Mouse (Mus musculus) forebrain, embryonic 14.5 days (tissue): Measurements from ENCODE around the gene Rnf103. TPM values are rescaled to one million over a fixed set of nuclear protein-coding genes. Genes with fewer than 3 reads are reported as not detected.
"Not testable (repeated sequence)": the region's sequence is repeated elsewhere in the genome, so short reads cannot be mapped to it uniquely, and the experiment has no call there.

Experiments
- ATAC-seq: fragments of 200-750 bp; cut with Nextera tagmentation; 2 replicates; pipeline ENCODE4 v1.8.0; 2017; ENCODE audit warnings: mild to moderate bottlenecking, moderate library complexity
- DNase-seq: peaks from one replicate; pipeline ENCODE4 v3.0.0-alpha.2; 2015; ENCODE audit warnings: low spot score
- H3K27ac ChIP-seq: fragments of 300-500 bp; sonication (generic); 2 replicates; pipeline ENCODE4 v1.5.1; 2014; ENCODE audit warnings: low read depth, mild to moderate bottlenecking, control low read depth, low read length, moderate library complexity
- H3K27me3 ChIP-seq: fragments of 300-500 bp; sonication (generic); replicated peaks from 2 replicates; pipeline ENCODE4 v1.6.1; 2014; ENCODE audit warnings: low read length, control low read depth, mixed read lengths; ENCODE audit not compliant: control insufficient read depth, insufficient read depth
- H3K36me3 ChIP-seq: fragments of 300-500 bp; sonication (generic); 2 replicates; pipeline ENCODE4 v1.6.1; 2014; ENCODE audit warnings: low read length, control low read depth; ENCODE audit not compliant: control insufficient read depth, insufficient read depth
- H3K4me1 ChIP-seq: fragments of 300-500 bp; sonication (generic); 2 replicates; pipeline ENCODE4 v1.6.1; 2014; ENCODE audit warnings: antibody characterized with exemption, low read length, control low read depth; ENCODE audit not compliant: control insufficient read depth, insufficient read depth
- H3K4me2 ChIP-seq: fragments of 300-500 bp; sonication (generic); 2 replicates; pipeline ENCODE4 v1.6.1; 2014; ENCODE audit warnings: mild to moderate bottlenecking, control low read depth, low read length
- H3K4me3 ChIP-seq: fragments of 300-500 bp; sonication (generic); 2 replicates; pipeline ENCODE4 v1.5.1; 2014; ENCODE audit warnings: low read depth, low read length, control low read depth
- H3K9ac ChIP-seq: fragments of 300-500 bp; sonication (generic); 2 replicates; pipeline ENCODE4 v1.6.1; 2014; ENCODE audit warnings: mild to moderate bottlenecking, low read length, control low read depth, moderate library complexity
- H3K9me3 ChIP-seq: fragments of 300-500 bp; sonication (generic); replicated peaks from 2 replicates; pipeline ENCODE4 v1.6.1; 2016; ENCODE audit warnings: low read length, control low read depth, mixed read lengths; ENCODE audit not compliant: control insufficient read depth
- WGBS: fragments of 180-500 bp; shearing (Covaris S2); extraction: QIAGEN DNeasy Blood & Tissue Kit; methylation state at CpG from one replicate; pipeline ENCODE4 v1.1.7; 2014; 5-methylcytosine and 5-hydroxymethylcytosine counted together
- polyA plus RNA-seq: library from polyadenylated mRNA; unstranded; fragments of >200 nt; fragmentation: Nextera tagmentation; extraction: Ambion mirVana; gene quantifications from 2 replicates; pipeline ENCODE4 v1.2.1, GENCODE M21; 2014

The Rnf103 gene
- polyA plus RNA-seq, 1 experiment from 2014 or later = 22.8 TPM

- no peak for DNase-seq
- Histone ChIP-seq H3K9me3 (no peaks in the 10 kb centered on the region), H3K27me3 (no peaks in the 10 kb centered on the region), H3K36me3 (no peaks in the 10 kb centered on the region), H3K9ac (no peak overlapping the region), H3K27ac (no peak overlapping the region), H3K4me2 (no peak overlapping the region), H3K4me1 (no peaks in the 10 kb centered on the region; the same call in 1 of the 2 replicates), H3K4me3 (no peak overlapping the region)
- 77% methylated on average over 3 of the region's 3 CpGs for WGBS
- ATAC-seq = no peak
Observed at GRCm38 (mm10) chr6:71469291-71469690, 24.4 kb upstream of the Rnf103 start.

GRCm38 (mm10) chr6:71471830-71472520 is 21.7 kb upstream of the Rnf103 start:
- H3K27ac ChIP-seq = no peak overlapping the region
- no peak overlapping the region for H3K4me3 ChIP-seq
- H3K27me3 ChIP-seq = no peaks in the 10 kb centered on the region
- no peak overlapping the region for H3K4me2 ChIP-seq
- ATAC-seq (no peak), DNase-seq (no peak)
- H3K4me1 ChIP-seq = no peaks in the 10 kb centered on the region
- no peaks in the 10 kb centered on the region for H3K36me3 ChIP-seq
- no peaks in the 10 kb centered on the region for H3K9me3 ChIP-seq
- H3K9ac ChIP-seq = no peak overlapping the region
- WGBS = 82% methylated on average over 4 of the region's 4 CpGs

- Histone ChIP-seq H3K27ac (no peak overlapping the region), H3K36me3 (no peaks in the 10 kb centered on the region), H3K4me1 (no peaks in the 10 kb centered on the region), H3K4me3 (no peak overlapping the region), H3K9ac (no peak overlapping the region), H3K9me3 (no peaks in the 10 kb centered on the region), H3K27me3 (no peaks in the 10 kb centered on the region), H3K4me2 (no peak overlapping the region)
- DNase-seq (no peak), ATAC-seq (no peak)
- 83% methylated on average over 1 of the region's 1 CpGs for WGBS
Observed at GRCm38 (mm10) chr6:71472786-71473185, 20.9 kb upstream of the Rnf103 start.

GRCm38 (mm10) chr6:71475604-71476003 is 18.1 kb upstream of the Rnf103 start:
- Histone ChIP-seq H3K36me3 (no peaks in the 10 kb centered on the region), H3K9ac (no peak overlapping the region), H3K27ac (no peak overlapping the region), H3K4me2 (no peak overlapping the region), H3K27me3 (no peaks in the 10 kb centered on the region), H3K9me3 (no peaks in the 10 kb centered on the region), H3K4me1 (no peaks in the 10 kb centered on the region), H3K4me3 (no peak overlapping the region)
- 84% methylated on average over 3 of the region's 3 CpGs for WGBS
- ATAC-seq (no peak), DNase-seq (no peak)

- no peaks in the 10 kb centered on the region for H3K4me1 ChIP-seq
- H3K9me3 ChIP-seq = no peaks in the 10 kb centered on the region
- H3K27me3 ChIP-seq = no peaks in the 10 kb centered on the region
- H3K9ac ChIP-seq = no peak overlapping the region
- no peaks in the 10 kb centered on the region for H3K36me3 ChIP-seq
- DNase-seq = no peak
- no peak overlapping the region for H3K27ac ChIP-seq
- WGBS = 81% methylated on average over 5 of the region's 5 CpGs
- H3K4me2 ChIP-seq = no peak overlapping the region
- H3K4me3 ChIP-seq = no peak overlapping the region
- no peak for ATAC-seq
Observed at GRCm38 (mm10) chr6:71476783-71477182, 16.9 kb upstream of the Rnf103 start.

- not testable (repeated sequence) for H3K9ac ChIP-seq, H3K4me2 ChIP-seq, H3K36me3 ChIP-seq, H3K4me3 ChIP-seq, DNase-seq, H3K9me3 ChIP-seq, H3K27me3 ChIP-seq, H3K27ac ChIP-seq, ATAC-seq, H3K4me1 ChIP-seq
- WGBS = 86% methylated on average over 9 of the region's 10 CpGs
Observed at GRCm38 (mm10) chr6:71478816-71479568, 14.7 kb upstream of the Rnf103 start.

- H3K27me3 ChIP-seq, H3K9me3 ChIP-seq, H3K36me3 ChIP-seq, H3K4me1 ChIP-seq, DNase-seq, ATAC-seq, H3K4me3 ChIP-seq, H3K9ac ChIP-seq, H3K27ac ChIP-seq, H3K4me2 ChIP-seq: not testable (repeated sequence)
- WGBS = 100% methylated on average over 2 of the region's 2 CpGs
Observed at GRCm38 (mm10) chr6:71479588-71479987, 14.1 kb upstream of the Rnf103 start.

GRCm38 (mm10) chr6:71480136-71480535 is 13.6 kb upstream of the Rnf103 start:
- Histone ChIP-seq H3K27ac (no peak overlapping the region), H3K9ac (no peak overlapping the region), H3K9me3 (no peaks in the 10 kb centered on the region), H3K4me2 (no peak overlapping the region), H3K27me3 (no peaks in the 10 kb centered on the region), H3K36me3 (no peaks in the 10 kb centered on the region), H3K4me1 (no peaks in the 10 kb centered on the region), H3K4me3 (no peak overlapping the region)
- no peak for DNase-seq
- ATAC-seq = no peak
- WGBS = 84% methylated on average over 1 of the region's 1 CpGs

GRCm38 (mm10) chr6:71481136-71481535 is 12.6 kb upstream of the Rnf103 start:
- H3K4me1 ChIP-seq = no peaks in the 10 kb centered on the region
- H3K36me3 ChIP-seq = no peaks in the 10 kb centered on the region
- H3K9ac ChIP-seq = no peak overlapping the region
- H3K4me3 ChIP-seq = no peak overlapping the region
- no peak overlapping the region for H3K4me2 ChIP-seq
- no peaks in the 10 kb centered on the region for H3K9me3 ChIP-seq
- WGBS = 35% methylated on average over 7 of the region's 7 CpGs
- no peaks in the 10 kb centered on the region for H3K27me3 ChIP-seq
- no peak for ATAC-seq
- no peak for DNase-seq
- no peak overlapping the region for H3K27ac ChIP-seq
